Mouse (Mus musculus) kidney, postnatal 0 days (tissue): ENCODE data around the gene Cspg4. TPM values are rescaled to one million over a fixed set of nuclear protein-coding genes. Genes with fewer than 3 reads are reported as not detected.

Experiments
- ATAC-seq: fragments of 200-750 bp; cut with Nextera tagmentation; replicated peaks from 2 replicates; pipeline ENCODE4 v1.8.0; 2017; ENCODE audit warnings: low read depth, moderate number of reproducible peaks, moderate TSS enrichment, moderate library complexity; ENCODE audit not compliant: low FRiP score
- DNase-seq: peaks from one replicate; pipeline ENCODE4 v3.0.0-alpha.2; 2016; ENCODE audit warnings: low spot score
- H3K27ac ChIP-seq: fragments of 300-500 bp; sonication (generic); 2 replicates; pipeline ENCODE4 v1.5.1; 2014; ENCODE audit warnings: mild to moderate bottlenecking
- H3K27me3 ChIP-seq: fragments of 300-500 bp; sonication (generic); 2 replicates; pipeline ENCODE4 v1.6.1; 2014; ENCODE audit warnings: low read length, mixed read lengths; ENCODE audit not compliant: insufficient read depth
- H3K36me3 ChIP-seq: fragments of 300-500 bp; sonication (generic); 2 replicates; pipeline ENCODE4 v1.6.1; 2014; ENCODE audit warnings: low read length, mixed read lengths; ENCODE audit not compliant: insufficient read depth
- H3K4me1 ChIP-seq: fragments of 300-500 bp; sonication (generic); replicated peaks from 2 replicates; pipeline ENCODE4 v1.6.1; 2014; ENCODE audit warnings: antibody characterized with exemption, low read length, mixed read lengths; ENCODE audit not compliant: insufficient read depth
- H3K4me2 ChIP-seq: fragments of 300-500 bp; sonication (generic); 2 replicates; pipeline ENCODE4 v1.6.1; 2014; ENCODE audit warnings: mild to moderate bottlenecking, low read length, moderate library complexity, mixed read lengths
- H3K4me3 ChIP-seq: fragments of 300-500 bp; sonication (generic); replicated peaks from 2 replicates; pipeline ENCODE4 v1.5.1; 2014; ENCODE audit warnings: low read depth, low read length
- H3K9ac ChIP-seq: fragments of 300-500 bp; sonication (generic); 2 replicates; pipeline ENCODE4 v1.6.1; 2014; ENCODE audit warnings: low read depth, low read length
- H3K9me3 ChIP-seq: fragments of 300-500 bp; sonication (generic); replicated peaks from 2 replicates; pipeline ENCODE4 v1.6.1; 2016; ENCODE audit warnings: low read length, inconsistent platforms, mixed read lengths
- CTCF ChIP-seq: IDR thresholded peaks from 2 replicates; pipeline ENCODE4 v1.5.1; 2016; ENCODE audit warnings: antibody characterized with exemption, low read depth, mild to moderate bottlenecking, moderate library complexity
- WGBS: fragments of 180-500 bp; shearing (Covaris S2); extraction: QIAGEN DNeasy Blood & Tissue Kit; methylation state at CpG from one replicate; pipeline ENCODE4 v1.1.7; 2014; 5-methylcytosine and 5-hydroxymethylcytosine counted together
- polyA plus RNA-seq: library from polyadenylated mRNA; unstranded; fragments of >200 nt; fragmentation: Nextera tagmentation; extraction: Ambion mirVana; gene quantifications from 2 replicates; pipeline ENCODE4 v1.2.1, GENCODE M21; 2015

Gene Cspg4
- polyA plus RNA-seq, 1 experiment from 2014 or later: 18.1 TPM

DNA sequence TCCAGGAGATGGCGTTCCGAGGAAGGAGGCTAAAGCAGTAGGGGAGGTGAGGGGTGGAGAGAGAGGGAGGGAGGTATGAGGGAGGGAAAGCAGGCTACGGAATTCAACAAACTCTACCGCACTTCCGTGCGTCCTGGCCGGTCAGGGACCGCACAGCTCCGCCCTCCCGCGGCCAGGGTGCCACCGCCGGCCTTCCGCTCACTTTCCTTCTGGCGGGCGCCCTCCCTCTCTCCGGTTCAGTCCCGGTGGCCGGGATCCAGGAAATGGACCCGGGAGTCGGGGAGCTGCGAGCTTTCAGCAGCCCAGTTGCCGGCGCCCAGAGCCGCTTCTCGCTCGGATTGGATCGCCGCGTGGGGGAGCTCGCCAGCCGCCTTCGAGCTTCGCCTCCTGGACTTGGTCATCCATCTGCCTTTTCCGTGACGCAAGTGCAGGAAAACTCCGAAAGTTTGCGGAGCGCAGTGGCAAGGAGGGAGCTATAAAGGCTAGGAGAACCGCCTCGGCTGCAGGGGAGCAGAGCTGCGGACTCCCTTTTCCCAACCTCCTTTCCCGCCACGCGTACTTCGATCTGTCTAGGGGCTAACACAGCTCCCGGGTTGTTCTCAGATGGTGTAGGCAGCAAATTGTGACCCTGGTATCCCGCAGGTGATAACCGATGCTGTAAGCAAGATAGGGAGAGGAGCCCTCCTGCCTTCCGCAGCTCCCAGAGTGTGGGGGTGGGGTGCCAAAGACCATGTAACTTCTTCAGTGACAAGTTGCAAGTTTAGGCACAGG, 63.4 kb downstream of the Cspg4 start, which contains the start of gene Snx33:
Gene Snx33 (minus strand): TSS at position 331 of the 771 bp plus-strand sequence.
- Histone ChIP-seq H3K27ac (peak within 1 kb of the TSS; percentile 95), H3K4me2 (peak within 1 kb of the TSS; percentile 94), H3K4me3 (peak within 1 kb of the TSS; percentile 59), H3K9ac (peak within 1 kb of the TSS; percentile 79), H3K9me3 (no peaks in the 10 kb centered on the region), H3K36me3 (no peaks in the 10 kb centered on the region), H3K27me3 (no peaks in the 10 kb centered on the region), H3K4me1 (peaks cover 37% of the 10 kb centered on the region)
- peak; percentile 77 for TF ChIP-seq CTCF
- ATAC-seq: peak; percentile 83
- WGBS: under 1% methylated on average over 50 of the region's 50 CpGs
- peak; percentile 95 for DNase-seq

DNA sequence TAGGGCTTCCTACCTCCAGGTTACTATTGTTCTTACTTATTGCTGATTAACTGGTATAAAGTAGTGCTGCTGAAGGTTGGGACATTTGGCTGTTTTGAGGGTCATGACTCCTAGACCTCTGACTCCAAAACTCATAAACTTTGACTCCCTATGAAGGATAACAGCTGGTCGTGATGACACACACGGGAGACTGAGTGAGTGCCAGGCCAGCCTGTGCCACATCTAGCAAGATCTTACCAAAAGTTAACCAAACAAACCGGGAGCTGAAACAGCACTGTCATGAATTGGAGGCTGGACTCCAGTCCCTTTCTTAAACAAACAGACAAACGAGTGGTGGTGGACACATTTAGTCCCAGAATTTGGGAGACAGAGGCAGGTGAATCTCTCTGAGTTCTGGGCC, 64.7 kb downstream of the Cspg4 start:
- H3K4me3 ChIP-seq: no peak overlapping the region
- no peaks in the 10 kb centered on the region for H3K27me3 ChIP-seq
- H3K36me3 ChIP-seq: no peaks in the 10 kb centered on the region
- WGBS: 21% methylated on average over 4 of the region's 4 CpGs
- ATAC-seq: no peak
- no peak for TF ChIP-seq CTCF
- no peak for DNase-seq
- no peaks in the 10 kb centered on the region for H3K9me3 ChIP-seq
- H3K9ac ChIP-seq: no peak overlapping the region
- H3K27ac ChIP-seq: no peak overlapping the region
- H3K4me2 ChIP-seq: no peak overlapping the region
- peaks cover 24% of the 10 kb centered on the region for H3K4me1 ChIP-seq

DNA sequence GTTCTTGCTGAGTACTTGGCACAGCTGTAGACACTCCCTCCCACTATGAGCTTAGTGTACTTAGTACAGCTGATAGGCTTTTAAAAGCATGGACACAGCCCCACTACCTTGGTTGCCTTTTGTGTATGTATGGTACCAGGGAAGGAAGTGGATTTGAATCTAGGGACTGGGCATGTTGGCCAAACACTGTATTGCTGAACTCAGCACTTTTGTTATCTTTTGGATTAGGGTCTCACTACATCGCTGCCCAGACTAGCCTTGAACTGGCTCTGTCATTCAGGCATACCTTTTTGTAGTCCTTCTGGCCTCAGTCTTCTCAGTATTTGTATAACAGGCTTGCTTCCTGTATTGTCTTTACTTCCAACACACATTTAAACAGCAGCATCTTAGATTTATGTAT, 65.7 kb downstream of the Cspg4 start:
- TF ChIP-seq CTCF: no peak
- no peaks in the 10 kb centered on the region for H3K36me3 ChIP-seq
- no peak overlapping the region for H3K4me3 ChIP-seq
- WGBS: 68% methylated on average over 1 of the region's 1 CpGs
- H3K4me2 ChIP-seq: no peak overlapping the region
- peaks cover 15% of the 10 kb centered on the region for H3K4me1 ChIP-seq
- DNase-seq: no peak
- no peak for ATAC-seq
- no peak overlapping the region for H3K9ac ChIP-seq
- no peaks in the 10 kb centered on the region for H3K27me3 ChIP-seq
- no peaks in the 10 kb centered on the region for H3K9me3 ChIP-seq
- no peak overlapping the region for H3K27ac ChIP-seq

DNA sequence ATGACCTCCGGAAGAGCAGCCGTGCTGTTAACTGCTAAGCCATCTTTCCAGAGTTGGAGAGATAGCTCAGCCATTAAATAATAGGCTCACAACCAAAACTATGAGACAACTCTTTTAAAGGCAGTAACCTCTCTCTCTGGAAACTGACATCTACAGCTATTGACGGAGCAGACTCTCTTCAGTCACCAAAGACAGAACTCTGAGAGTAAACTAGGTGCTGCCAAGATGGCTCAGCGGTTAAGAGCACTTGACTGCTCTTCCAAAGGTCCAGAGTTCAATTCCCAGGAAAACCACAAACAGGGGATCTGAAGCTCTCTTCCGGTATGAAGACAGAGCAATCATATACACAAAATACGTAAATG, 72.0 kb downstream of the Cspg4 start:
- H3K27me3 ChIP-seq: no peaks in the 10 kb centered on the region
- H3K4me3 ChIP-seq: peak overlapping the region; percentile 73; the same call in 1 of the 2 replicates
- H3K36me3 ChIP-seq: no peaks in the 10 kb centered on the region
- peak overlapping the region; percentile 82 for H3K4me2 ChIP-seq
- no peak overlapping the region for H3K9ac ChIP-seq
- 17% methylated on average over 6 of the region's 6 CpGs for WGBS
- ATAC-seq: no peak
- peak overlapping the region; percentile 25; the same call in 1 of the 2 replicates for H3K27ac ChIP-seq
- H3K4me1 ChIP-seq: peaks cover 4% of the 10 kb centered on the region; the same call in 1 of the 2 replicates
- no peak for TF ChIP-seq CTCF
- DNase-seq: no peak
- H3K9me3 ChIP-seq: no peaks in the 10 kb centered on the region

DNA sequence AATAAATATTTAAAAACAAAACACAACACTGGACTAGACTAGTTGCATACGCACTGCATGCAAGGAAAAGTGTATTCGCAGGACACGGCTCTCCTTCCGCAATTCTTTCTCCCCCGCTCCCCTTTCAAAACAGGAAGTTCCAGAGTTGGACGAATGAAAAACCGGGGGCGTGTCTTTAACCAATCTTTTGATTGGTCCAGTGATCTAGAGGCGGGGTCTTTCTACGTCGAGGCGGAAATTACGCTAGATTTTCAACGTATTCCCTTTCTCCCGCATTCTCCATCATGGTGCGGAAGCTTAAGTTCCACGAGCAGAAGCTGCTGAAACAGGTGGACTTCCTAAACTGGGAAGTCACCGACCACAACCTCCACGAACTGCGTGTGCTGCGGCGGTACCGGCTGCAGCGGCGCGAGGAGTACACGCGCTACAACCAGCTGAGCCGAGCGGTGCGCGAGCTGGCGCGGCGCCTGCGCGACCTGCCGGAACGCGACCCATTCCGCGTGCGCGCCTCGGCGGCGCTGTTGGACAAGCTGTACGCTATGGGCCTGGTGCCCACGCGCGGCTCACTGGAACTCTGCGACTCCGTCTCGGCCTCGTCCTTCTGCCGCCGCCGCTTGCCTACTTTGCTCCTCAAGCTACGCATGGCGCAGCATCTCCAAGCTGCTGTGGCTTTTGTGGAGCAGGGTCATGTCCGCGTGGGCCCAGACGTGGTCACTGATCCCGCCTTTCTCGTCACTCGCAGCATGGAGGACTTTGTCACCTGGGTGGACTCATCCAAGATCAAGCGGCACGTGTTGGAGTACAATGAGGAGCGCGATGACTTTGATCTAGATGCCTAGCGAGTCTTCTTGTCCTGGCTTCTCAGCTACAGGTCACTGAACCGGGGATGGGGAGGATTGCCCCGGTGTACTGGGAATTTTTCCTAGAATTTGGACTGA, 72.7 kb downstream of the Cspg4 start, which contains the start of gene Imp3:
Gene Imp3 (plus strand): TSS at position 253 of the 938 bp plus-strand sequence.
- H3K9ac ChIP-seq: peak within 1 kb of the TSS; percentile 73
- H3K9me3 ChIP-seq: no peaks in the 10 kb centered on the region
- H3K4me2 ChIP-seq: peak within 1 kb of the TSS; percentile 82
- peak within 1 kb of the TSS; percentile 73 for H3K4me3 ChIP-seq
- ATAC-seq (peak; percentile 88), DNase-seq (peak; percentile 100)
- H3K27ac ChIP-seq: peak within 1 kb of the TSS; percentile 96
- H3K36me3 ChIP-seq: no peaks in the 10 kb centered on the region
- under 1% methylated on average over 73 of the region's 73 CpGs for WGBS
- H3K4me1 ChIP-seq: peaks cover 4% of the 10 kb centered on the region; the same call in 1 of the 2 replicates
- H3K27me3 ChIP-seq: no peaks in the 10 kb centered on the region
- no peak for TF ChIP-seq CTCF

DNA sequence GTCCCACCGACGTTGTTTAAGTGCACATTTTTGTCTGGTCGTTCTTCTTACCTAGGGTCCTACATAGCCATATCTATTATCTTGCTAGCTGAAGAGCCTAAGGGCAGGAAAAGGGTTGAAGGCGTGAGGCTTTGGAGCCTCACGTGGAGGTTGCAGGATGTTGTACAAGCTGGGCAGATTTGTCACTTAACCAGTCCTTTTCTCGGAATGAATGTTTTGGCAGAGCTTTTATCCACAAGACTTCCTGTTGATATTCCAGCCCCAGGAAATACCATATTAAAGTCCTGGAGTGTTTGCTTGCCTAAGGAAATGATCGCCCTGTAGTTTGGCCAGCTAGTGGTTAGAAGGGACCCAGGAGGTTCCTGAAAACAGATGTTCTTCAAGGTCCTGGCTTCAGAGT, 73.5 kb downstream of the Cspg4 start:
- under 1% methylated on average over 7 of the region's 7 CpGs for WGBS
- peak overlapping the region; percentile 96 for H3K27ac ChIP-seq

More for the DNA sequence above, 73.5 kb downstream of the Cspg4 start:
- no peaks in the 10 kb centered on the region for H3K36me3 ChIP-seq
- peak overlapping the region; percentile 73 for H3K4me3 ChIP-seq
- peak; percentile 84 for DNase-seq
- no peak for ATAC-seq
- peak overlapping the region; percentile 82 for H3K4me2 ChIP-seq
- no peaks in the 10 kb centered on the region for H3K9me3 ChIP-seq
- TF ChIP-seq CTCF: no peak
- H3K27me3 ChIP-seq: no peaks in the 10 kb centered on the region
- peak overlapping the region; percentile 53 for H3K9ac ChIP-seq
- H3K4me1 ChIP-seq: peaks cover 4% of the 10 kb centered on the region; the same call in 1 of the 2 replicates
